Mouse (Mus musculus): ENCODE data around the gene Cort.
"Not testable (repeated sequence)": the region's sequence is repeated elsewhere in the genome, so short reads cannot be mapped to it uniquely, and the experiment has no call there.

Cort gene

GRCm38 (mm10) chr4:149145151-149145550 lies 18.6 kb upstream of the Cort start:
- no peak for DNase-seq

DNA sequence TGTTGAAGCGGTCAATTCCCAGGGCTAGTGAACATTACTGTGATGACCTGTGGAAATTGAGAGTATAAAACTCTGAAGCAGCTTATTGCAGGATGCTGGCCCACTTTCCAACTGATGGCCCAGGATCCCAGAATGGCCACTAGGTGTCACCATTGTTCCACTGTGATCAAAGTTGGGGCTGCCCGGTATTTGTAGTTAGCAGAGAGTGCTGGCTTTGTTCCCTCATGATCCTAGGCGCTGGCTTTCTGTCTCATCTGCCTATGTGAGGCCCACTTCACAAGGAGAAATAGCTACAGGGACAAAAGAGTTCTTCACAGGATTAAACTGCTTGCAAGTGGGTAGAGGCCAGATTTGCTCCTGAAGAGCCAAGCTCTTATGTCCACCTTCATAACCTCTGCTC lies 17.9 kb upstream of the Cort start:
- peak; percentile 83 for DNase-seq

- DNase-seq = no peak
These were observed 17.0 kb upstream of the Cort start for GRCm38 (mm10) chr4:149143594-149143993.

DNA sequence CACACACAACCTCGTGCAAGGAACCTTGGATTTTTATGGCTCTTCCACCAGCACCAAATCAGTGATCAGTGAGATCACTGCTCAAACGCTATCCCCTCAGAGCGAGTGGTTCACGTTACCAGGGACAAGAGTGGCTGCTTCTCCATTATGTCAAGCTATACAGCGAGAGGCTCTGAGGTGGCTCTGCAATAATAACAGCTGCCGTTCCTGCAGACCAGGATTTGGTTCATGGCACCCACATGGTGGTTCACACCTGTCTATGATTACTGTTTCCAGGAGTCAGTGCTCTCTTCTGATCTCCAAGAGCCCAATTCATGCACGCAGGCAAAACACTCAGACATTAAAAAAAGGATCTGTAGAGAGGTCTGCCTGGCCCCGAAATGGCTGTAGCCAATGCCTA lies 12.0 kb upstream of the Cort start:
- DNase-seq = no peak

- DNase-seq = peak; percentile 93
These were observed 10.6 kb upstream of the Cort start, which contains the start of gene Cenps for GRCm38 (mm10) chr4:149136982-149137770. Gene Cenps (minus strand): TSS chr4:149137629.

- no peak for DNase-seq
These were observed 9.7 kb upstream of the Cort start for GRCm38 (mm10) chr4:149136116-149136850.

DNA sequence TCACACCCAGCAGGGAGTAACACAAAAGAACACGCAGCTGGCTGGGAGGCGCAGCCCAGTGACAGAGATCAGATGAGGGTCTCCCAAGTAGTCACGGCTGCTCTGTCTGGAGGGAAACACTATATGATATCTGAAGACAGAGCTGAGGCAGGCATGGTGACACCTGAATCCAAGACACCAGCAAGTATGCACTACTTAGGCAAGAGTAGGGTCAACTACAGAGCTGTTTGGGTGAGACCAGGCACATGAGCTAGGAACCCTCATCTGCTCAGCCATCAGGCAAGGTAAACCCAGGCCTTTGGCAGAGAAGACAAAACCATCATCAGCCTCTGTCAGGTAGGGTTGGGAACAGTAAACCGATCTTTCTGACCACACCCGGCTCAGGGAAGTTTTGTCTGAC lies 6.8 kb upstream of the Cort start:
- DNase-seq = no peak

DNA sequence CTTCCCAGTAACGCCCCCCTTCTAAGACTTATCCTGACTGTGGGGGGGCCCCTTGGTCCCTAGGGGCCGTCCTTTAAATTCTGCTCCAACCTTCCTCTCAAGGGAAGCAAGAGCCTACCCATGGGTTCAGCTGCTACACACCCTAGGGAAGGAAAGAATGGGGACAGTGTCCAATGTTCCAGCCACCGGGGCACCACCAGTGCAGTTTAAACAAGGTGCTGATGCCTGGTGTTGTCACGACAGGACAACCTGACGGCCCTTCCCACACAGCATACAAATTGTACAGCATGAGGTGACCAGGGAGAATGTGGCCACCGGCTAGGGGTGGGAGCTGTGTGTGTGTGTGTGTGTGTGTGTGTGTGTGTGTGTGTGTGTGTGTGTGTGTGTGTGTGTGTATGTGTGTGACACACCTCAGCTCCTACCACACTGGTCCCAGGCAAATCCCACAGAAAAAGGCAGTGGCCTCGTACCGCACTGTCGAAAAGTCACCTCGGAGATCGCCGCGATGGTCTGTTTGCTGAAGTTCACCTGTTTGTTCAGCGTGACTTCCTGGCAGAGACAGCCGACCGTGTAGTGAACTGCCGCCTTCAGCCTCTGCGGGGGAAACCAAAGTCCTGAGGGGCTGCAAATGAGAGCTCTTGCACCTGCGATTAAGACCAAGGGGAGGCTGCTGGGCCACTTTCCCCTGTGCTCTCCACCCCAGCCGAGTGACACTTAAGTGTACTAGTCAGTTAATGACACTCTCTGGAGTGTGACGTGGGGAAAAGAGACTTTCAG lies 5.4 kb upstream of the Cort start:
- no peak for DNase-seq

GRCm38 (mm10) chr4:149131021-149131752 lies 4.6 kb upstream of the Cort start:
- DNase-seq = no peak

DNA sequence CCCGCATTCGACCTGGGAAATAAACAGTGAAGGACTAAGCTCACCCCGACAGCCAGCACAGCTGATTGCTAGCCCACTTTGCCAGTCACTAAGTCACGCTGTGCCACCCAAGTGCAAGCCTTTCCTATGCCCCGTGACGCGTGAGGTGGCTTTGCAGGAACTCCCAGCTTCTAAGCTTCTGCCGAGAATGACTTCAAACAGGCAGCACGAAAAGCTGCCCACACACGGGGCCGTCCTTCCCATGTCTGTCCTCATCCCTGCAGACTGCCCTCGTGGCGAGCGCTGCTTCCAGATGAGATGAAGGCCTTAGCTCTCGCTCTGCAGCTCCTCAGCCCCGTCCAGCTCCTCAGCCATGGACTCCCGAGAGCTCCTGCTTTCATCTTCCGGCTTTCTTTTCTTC lies 1.9 kb upstream of the Cort start:
- no peak for DNase-seq

DNA sequence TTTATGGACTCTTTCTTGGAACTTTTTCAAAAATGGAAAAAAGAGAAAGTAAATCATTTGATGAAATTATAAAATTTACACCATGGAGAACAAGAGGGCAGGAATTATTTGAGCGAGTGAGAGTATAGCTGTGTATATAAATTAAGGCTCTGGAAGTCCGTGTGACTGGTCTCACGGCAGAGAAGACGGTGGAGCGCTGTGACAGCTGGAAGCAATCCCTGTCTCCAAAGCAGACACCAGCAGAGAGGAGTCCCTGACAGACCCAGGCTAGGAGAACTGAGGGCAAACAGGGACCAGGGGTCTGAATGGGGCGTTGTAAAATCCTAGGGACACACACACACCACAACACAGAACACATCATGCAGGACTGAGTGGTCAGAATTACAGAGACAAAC lies 451 bp downstream of the Cort start:
- no peak for DNase-seq

DNA sequence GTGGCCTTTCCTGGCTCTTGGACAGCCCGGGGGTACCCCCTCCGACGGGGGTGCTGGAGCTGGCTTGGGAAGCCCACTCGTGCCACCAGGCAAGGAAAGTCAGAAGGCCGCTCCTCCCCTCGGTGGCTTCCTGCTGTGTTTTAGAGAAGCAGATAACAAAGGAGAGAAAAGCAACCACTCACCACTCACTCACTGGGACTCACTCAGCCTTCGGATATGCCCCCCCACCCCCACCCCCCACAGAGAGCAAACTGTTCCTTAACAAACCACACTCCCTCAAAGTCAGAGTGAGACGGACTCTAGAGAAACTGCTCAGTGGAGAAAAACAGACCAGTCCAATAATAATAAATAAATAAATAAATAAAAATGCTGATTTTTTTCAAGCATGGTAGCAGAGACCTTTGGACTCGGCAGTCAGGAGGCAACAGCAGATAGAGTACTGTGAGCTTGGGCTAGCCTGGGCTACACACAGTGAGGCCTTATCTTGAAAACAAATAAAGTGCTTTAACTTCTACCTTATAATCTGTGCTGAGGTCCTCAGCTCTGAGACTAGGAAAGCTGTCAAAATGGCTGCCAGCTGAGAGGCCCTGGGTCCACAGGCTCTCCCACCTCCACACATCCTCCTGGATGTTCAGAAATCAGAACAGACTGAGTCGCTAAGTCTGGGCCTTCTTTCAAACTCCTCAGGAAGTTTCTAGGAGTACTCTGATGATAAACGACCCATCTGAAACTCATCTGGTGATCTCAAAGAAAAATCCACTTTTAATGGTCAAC lies 1.0 kb downstream of the Cort start:
- DNase-seq = no peak

GRCm38 (mm10) chr4:149123432-149123831 lies 3.1 kb downstream of the Cort start:
- no peak for DNase-seq

DNA sequence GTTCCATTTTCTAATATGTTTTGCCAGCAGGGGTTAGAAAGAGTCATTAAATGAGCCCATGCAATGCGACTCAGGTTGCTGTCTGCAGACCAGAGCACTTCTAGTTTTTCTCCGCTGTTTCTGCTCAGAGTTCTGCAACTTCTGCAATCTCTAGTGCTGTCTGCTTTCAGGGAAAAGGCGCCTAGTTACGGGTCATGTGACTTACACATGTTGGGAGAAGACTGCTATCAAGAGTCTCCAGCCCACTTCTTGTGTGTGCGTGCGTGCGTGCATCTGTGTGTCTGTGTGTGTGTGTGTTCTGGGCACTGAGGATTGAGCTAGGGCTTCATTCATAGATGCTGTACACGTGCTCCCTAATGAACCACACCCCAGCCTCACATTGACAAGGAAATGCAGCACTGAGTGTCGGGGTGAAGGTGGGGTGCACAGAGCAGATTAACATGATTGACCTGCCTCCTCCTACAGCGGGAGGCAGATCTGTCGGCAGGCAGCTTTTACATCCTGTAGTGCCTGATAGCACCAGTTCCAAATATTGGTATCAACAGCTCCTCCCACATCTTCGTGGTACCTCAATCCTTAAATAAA lies 6.5 kb downstream of the Cort start:
- not testable (repeated sequence) for DNase-seq

DNA sequence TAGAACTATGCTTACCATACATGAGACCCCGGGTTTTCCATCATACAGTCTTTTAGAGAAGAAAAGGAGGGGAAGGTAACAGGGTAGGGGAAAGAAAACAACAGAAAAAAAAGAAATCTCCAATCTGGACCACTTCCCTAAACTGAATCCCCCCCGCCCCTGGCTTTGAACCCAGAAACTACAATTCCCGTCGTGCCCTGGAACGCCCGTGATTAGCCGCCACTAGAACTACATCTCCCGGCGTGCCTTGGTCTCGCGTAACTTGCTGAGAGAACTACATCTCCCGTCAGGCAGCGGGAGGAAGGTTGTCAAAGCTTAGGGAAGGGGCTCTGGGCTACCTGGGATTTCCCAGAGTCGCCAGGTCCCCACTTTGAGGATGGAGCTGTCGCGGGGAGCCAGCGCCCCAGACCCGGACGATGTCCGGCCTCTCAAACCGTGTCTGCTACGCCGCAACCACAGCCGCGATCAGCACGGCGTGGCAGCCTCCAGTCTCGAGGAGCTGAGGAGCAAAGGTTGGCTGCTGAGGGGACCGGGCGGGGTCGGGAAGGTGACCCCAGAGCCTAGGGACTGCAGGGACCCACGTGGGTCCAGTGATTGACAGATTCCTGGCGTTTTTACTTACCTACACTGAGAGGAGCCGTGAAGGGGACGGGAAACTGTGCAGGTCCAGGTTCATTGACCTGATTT lies 22.5 kb downstream of the Cort start, which contains the start of gene Dffa:
TSS of gene Dffa (plus strand) at position 272 of the 687 bp plus-strand sequence.
- peak; percentile 95 for DNase-seq

GRCm38 (mm10) chr4:149101456-149101855 lies 25.1 kb downstream of the Cort start:
- no peak for DNase-seq

DNA sequence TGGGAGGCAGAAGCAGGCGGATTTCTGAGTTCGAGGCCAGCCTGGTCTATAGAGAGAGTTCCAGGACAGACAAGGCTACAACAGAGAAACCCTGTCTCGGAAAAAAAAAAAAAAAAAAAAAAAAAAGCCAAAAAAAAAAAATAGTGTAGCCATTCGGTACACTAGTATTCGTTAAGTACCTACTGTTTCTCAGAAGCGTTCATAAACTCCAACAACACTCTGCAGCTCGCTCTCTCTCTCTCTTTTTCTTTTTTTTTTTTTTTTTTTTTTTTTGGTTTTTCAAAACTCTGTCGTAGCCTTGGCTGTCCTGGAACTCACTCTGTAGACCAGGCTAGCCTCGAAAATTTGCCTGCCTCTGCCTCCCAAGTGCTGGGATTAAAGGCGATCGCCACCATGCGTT lies 26.1 kb downstream of the Cort start:
- DNase-seq = not testable (repeated sequence)

GRCm38 (mm10) chr4:149099369-149100017 lies 27.1 kb downstream of the Cort start, which contains the start of gene Pex14:
Gene Pex14 (minus strand): TSS chr4:149099876.
- DNase-seq = peak; percentile 92

- DNase-seq = peak; percentile 32
These were observed 28.0 kb downstream of the Cort start for GRCm38 (mm10) chr4:149098571-149098970.

DNA sequence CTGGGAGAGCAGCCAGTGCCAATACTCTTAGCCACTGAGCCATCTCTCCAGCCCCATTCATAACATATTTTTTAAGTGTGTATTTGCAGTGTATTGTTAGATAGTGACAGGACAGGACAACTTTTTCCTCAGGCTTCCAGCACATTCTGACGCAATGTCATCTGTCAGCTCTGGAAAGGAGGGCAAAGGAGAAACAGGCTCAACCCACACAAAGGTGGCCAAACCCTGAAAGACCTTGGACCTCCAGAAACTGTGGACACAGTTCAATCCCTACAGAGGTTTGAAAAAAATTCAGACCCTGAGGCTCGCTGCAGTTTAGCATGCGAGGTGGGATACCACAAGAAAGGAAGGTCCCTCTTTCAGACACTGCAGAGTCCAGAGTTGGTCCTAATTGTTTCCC lies 28.6 kb downstream of the Cort start:
- DNase-seq = no peak
